Mouse (Mus musculus) G1E (cell line): Measurements from ENCODE around the gene Sap30bp.

Experiments used
- CTCF ChIP-seq: IDR thresholded peaks from 2 replicates; pipeline ENCODE4 v1.5.1; 2012; ENCODE audit warnings: low read depth, low read length, inconsistent platforms, mixed read lengths
- GATA1 ChIP-seq: IDR thresholded peaks from 2 replicates; pipeline ENCODE4 v1.6.1; 2012; ENCODE audit warnings: borderline replicate concordance, low read length, inconsistent platforms, mixed read lengths
- POLR2AphosphoS5 ChIP-seq: IDR thresholded peaks from 2 replicates; pipeline ENCODE4 v1.6.1; 2012; ENCODE audit warnings: low read depth, low read length, inconsistent platforms; ENCODE audit not compliant: insufficient replicate concordance
- TAL1 ChIP-seq: conservative IDR thresholded peaks from 2 replicates; pipeline ENCODE4 v1.6.1; 2012; ENCODE audit warnings: low read depth, low read length, inconsistent platforms, mixed read lengths

DNA sequence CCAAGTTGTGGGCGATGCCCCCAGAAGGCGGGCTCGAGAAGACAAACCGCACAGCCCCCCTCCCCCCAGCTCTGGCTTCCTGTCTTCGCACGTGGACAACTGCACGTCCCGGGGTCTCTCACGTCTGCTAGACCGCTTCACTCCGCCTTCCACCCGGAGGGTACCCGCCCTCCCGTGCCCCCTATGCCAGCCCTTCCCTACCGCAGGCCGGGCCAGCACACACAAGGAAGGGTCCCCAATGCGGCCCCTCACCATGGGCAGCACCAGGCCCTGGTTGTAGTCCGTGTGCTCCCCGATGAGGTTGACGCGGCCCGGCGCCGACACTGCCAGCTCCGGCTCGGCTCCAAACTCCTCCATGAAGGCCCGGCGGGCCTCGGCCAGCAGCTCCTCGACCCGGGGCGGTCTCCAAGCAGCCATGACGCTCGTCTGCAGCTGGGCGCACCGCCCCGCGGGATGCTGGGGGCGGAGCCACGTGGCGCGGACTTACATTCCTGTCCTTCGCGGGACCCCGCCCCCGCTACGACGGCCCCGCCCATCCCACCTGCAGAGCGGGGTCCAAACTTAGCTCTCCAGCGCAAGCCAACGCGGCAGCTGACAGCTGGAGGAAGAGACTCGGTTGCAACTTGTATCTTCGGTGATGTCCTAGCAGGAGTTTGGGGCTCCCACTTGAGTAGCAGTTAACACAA, 79.3 kb downstream of the Sap30bp start, which contains the start of gene Galk1:
- no peak for TF ChIP-seq CTCF
- no peak for TF ChIP-seq POLR2AphosphoS5
- no peak for TF ChIP-seq TAL1
- TF ChIP-seq GATA1: no peak
